Mouse (Mus musculus) olfactory bulb, adult 2 months (tissue): ENCODE results near the gene Calm1.

Experiments
- CTCF ChIP-seq: fragments of 200-500 bp; IDR thresholded peaks from 2 replicates; pipeline ENCODE4 v1.5.1; 2012; ENCODE audit warnings: low read depth, mild to moderate bottlenecking, low read length, moderate library complexity; ENCODE audit not compliant: insufficient read depth
- POLR2A ChIP-seq: fragments of 200-500 bp; IDR thresholded peaks from 2 replicates; pipeline ENCODE4 v1.6.1; 2012; ENCODE audit warnings: mild to moderate bottlenecking, low read depth, low read length, moderate library complexity; ENCODE audit not compliant: insufficient read depth

- TF ChIP-seq CTCF (no peak), POLR2A (no peak)
Observed at GRCm38 (mm10) chr12:100180802-100181201, 18.4 kb upstream of the Calm1 start.
